Mouse (Mus musculus): ENCODE results near the gene Hist1h2bj. TPM values are rescaled to one million over a fixed set of nuclear protein-coding genes. Genes with fewer than 3 reads are reported as not detected.

Gene Hist1h2bj
- total and polyA plus RNA-seq, 3 experiments: 4.7 to 2,032 TPM; not detected in 1

DNA sequence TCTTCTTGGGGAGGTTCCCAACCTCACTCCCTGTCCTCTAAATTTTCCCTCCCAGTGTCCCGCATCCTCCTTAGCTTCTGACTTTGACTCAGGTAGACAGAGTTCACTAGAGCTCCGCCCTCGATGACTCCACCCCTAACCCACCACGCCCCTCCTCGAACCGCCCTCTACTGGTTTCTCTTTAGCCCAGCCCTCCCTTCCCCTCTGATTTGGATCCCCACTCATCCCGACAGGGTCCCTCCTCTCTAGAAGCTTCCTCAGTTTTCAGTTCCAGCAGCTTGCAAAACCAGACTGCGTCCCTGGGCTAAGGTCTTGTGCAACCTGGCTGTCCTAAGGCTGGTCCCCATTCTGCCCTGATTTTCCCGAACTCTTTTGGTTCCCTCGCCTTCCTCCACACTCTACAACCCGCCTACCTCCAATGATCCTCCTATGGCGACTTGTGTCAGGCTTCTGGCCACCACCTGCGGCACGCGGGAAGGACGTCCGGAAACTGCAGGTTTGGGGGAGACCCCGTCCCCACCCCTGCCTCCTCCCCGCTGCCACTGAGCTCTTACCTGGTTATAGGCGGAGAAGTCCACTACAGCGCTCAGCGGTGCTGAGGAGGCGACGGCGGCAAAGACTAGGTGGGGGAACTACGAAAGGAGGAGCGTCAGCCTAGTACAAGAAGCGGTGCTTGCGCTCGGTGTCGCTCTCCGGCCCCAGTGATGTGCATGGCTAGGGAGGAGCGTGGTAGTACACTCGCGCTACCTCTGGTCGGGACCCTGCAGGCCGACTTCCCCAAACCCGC, 36.5 kb upstream of the Hist1h2bj start:
- H3K79me2 ChIP-seq (ENCODE audit: control insufficient read depth, insufficient read depth, low read length, poor library complexity): no peaks in the 10 kb centered on the region
- peaks cover 0 to 13% of the 10 kb centered on the region in 2 experiments; a peak in 2 of 4 replicates for H3K4me1 ChIP-seq (ENCODE audit: control insufficient read depth in 1 of 2, insufficient read depth in 2 of 2, low read length in 2 of 2)
- H3K4me3 ChIP-seq (ENCODE audit: control insufficient read depth in 1 of 2, insufficient read depth in 1 of 2, low read depth in 2 of 2, low read length in 2 of 2): peak overlapping the region; percentile 51 to 77
- no peaks in the 10 kb centered on the region for H3K9me3 ChIP-seq (replicated peaks; ENCODE audit: insufficient read depth, low read length)
- no peak for TF ChIP-seq USF1 (IDR thresholded peaks at IDR 0.05; ENCODE audit: low read depth, low read length)
- TF ChIP-seq E2F4 (IDR thresholded peaks at IDR 0.05; ENCODE audit: borderline replicate concordance, low read depth, low read length): no peak
- TF ChIP-seq MAFK (IDR thresholded peaks at IDR 0.05; ENCODE audit: borderline replicate concordance, low read depth, low read length): no peak
- no peak for TF ChIP-seq MXI1 (IDR thresholded peaks at IDR 0.05; ENCODE audit: low read depth, low read length)
- no peak for TF ChIP-seq TCF12 (IDR thresholded peaks at IDR 0.05; ENCODE audit: low read depth, low read length)
- no peak for TF ChIP-seq CHD1 (IDR thresholded peaks at IDR 0.05; ENCODE audit: low read depth, low read length)
- no peak for TF ChIP-seq NELFE (IDR thresholded peaks at IDR 0.05; ENCODE audit: low read depth, low read length)
- no peak for TF ChIP-seq RCOR1 (IDR thresholded peaks at IDR 0.05; ENCODE audit: low read depth, low read length)
- TF ChIP-seq HCFC1 (IDR thresholded peaks at IDR 0.05; ENCODE audit: low read depth, low read length): no peak
- no peak for TF ChIP-seq MAX (IDR thresholded peaks at IDR 0.05; ENCODE audit: low read length)
- TF ChIP-seq ELF1 (IDR thresholded peaks at IDR 0.05; ENCODE audit: low read depth, low read length): no peak
- no peak for TF ChIP-seq SIN3A (IDR thresholded peaks at IDR 0.05; ENCODE audit: low read length)
- no peak for TF ChIP-seq RAD21 (IDR thresholded peaks at IDR 0.05; ENCODE audit: low read depth, low read length)
- H3K9ac ChIP-seq (ENCODE audit: control insufficient read depth, low read depth, low read length, poor library complexity, severe bottlenecking): peak overlapping the region; percentile 36
- peaks cover 0 to 7% of the 10 kb centered on the region in 2 experiments; a peak in 2 of 4 replicates for H3K36me3 ChIP-seq (ENCODE audit: control insufficient read depth in 1 of 2, insufficient read depth in 2 of 2, low read length in 2 of 2)
- H3K27ac ChIP-seq (ENCODE audit: control insufficient read depth, low read depth, low read length): no peak overlapping the region
- DNase-seq (ENCODE audit: low read depth, low spot score): peak; percentile 72
- H3K27me3 ChIP-seq (ENCODE audit: control insufficient read depth in 1 of 2, insufficient read depth in 2 of 2, low read length in 2 of 2): peaks cover 2 to 10% of the 10 kb centered on the region in 2 experiments; a peak in 3 of 4 replicates

DNA sequence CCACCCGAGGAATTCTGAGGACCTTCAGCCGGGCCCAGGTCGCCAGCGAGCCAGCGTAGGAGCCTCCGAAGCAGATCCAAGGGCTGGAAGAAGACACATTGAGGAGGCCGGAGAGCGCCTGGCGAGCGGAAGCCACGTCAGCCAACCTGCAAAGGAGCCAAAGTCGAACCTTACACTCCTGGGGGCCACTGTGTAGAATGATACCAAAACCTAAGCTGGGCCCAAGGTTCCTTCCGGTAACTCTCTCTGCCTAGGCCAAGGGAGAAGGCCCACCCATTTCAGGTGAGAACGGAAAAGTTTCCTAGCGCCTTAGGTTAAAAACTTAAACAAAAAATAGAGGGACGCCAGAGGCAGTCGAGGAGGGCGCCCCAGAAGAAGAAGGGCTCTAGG, 35.9 kb upstream of the Hist1h2bj start:
- H3K36me3 ChIP-seq (ENCODE audit: control insufficient read depth in 1 of 2, insufficient read depth in 2 of 2, low read length in 2 of 2): peaks cover 0 to 6% of the 10 kb centered on the region in 2 experiments; a peak in 2 of 4 replicates
- TF ChIP-seq TBP (IDR thresholded peaks at IDR 0.05; ENCODE audit: low read depth, low read length): no peak
- no peak for TF ChIP-seq CTCF (IDR thresholded peaks at IDR 0.05 in 2 of 3, conservative IDR thresholded peaks at IDR 0.05 in 1 of 3; ENCODE audit: control insufficient read depth in 1 of 3, insufficient read depth in 1 of 3, low read depth in 2 of 3, low read length in 3 of 3, poor library complexity in 1 of 3, severe bottlenecking in 1 of 3)
- no peak for TF ChIP-seq MYC (IDR thresholded peaks at IDR 0.05; ENCODE audit: low read depth, low read length)
- no peak for TF ChIP-seq UBTF (IDR thresholded peaks at IDR 0.05; ENCODE audit: borderline replicate concordance, insufficient read depth, low read depth, low read length)
- TF ChIP-seq NELFE (IDR thresholded peaks at IDR 0.05; ENCODE audit: low read depth, low read length): no peak
- no peak for DNase-seq (ENCODE audit: low read depth, low spot score)
- no peak overlapping the region for H3K4me3 ChIP-seq (ENCODE audit: control insufficient read depth in 1 of 2, insufficient read depth in 1 of 2, low read depth in 2 of 2, low read length in 2 of 2)
- no peak overlapping the region for H3K9ac ChIP-seq (ENCODE audit: control insufficient read depth, low read depth, low read length, poor library complexity, severe bottlenecking)
- peaks cover 2 to 10% of the 10 kb centered on the region in 2 experiments; a peak in 3 of 4 replicates for H3K27me3 ChIP-seq (ENCODE audit: control insufficient read depth in 1 of 2, insufficient read depth in 2 of 2, low read length in 2 of 2)
- H3K79me2 ChIP-seq (ENCODE audit: control insufficient read depth, insufficient read depth, low read length, poor library complexity): no peaks in the 10 kb centered on the region
- peaks cover 0 to 9% of the 10 kb centered on the region in 2 experiments; a peak in 2 of 4 replicates for H3K4me1 ChIP-seq (ENCODE audit: control insufficient read depth in 1 of 2, insufficient read depth in 2 of 2, low read length in 2 of 2)
- H3K9me3 ChIP-seq (replicated peaks; ENCODE audit: insufficient read depth, low read length): no peaks in the 10 kb centered on the region
- no peak overlapping the region for H3K27ac ChIP-seq (ENCODE audit: control insufficient read depth, low read depth, low read length)

All from MEL (cell line).